Mouse (Mus musculus) E14TG2a.4 (cell line): ENCODE data around the gene P2ry14.

Experiments used
- CTCF ChIP-seq: conservative IDR thresholded peaks from 2 replicates; pipeline ENCODE4 v1.5.1; 2014; ENCODE audit warnings: low read length
- POU5F1 ChIP-seq: IDR thresholded peaks from 2 replicates; pipeline ENCODE4 v1.6.1; 2014; ENCODE audit warnings: low read length, borderline replicate concordance

- TF ChIP-seq CTCF (no peak), POU5F1 (no peak)
These were observed 86.7 kb downstream of the P2ry14 start for GRCm38 (mm10) chr3:59066558-59067294.
